Mouse (Mus musculus) erythroblast, embryonic 14.5 days (primary cell): ENCODE results near the gene Dlg5. TPM values are rescaled to one million over a fixed set of nuclear protein-coding genes. Genes with fewer than 3 reads are reported as not detected.
A peak's percentile ranks its signal among the peaks of the same experiment; 100 is the strongest.

ENCODE experiments used
- H3K27me3 ChIP-seq: 2 replicates; pipeline ENCODE4 v1.6.1; 2012; ENCODE audit warnings: inconsistent platforms; ENCODE audit not compliant: control insufficient read depth
- H3K36me3 ChIP-seq: 2 replicates; pipeline ENCODE4 v1.6.1; 2012; ENCODE audit warnings: mild to moderate bottlenecking, inconsistent platforms; ENCODE audit not compliant: control insufficient read depth
- H3K4me1 ChIP-seq: 2 replicates; pipeline ENCODE4 v1.6.1; 2012; ENCODE audit warnings: inconsistent platforms; ENCODE audit not compliant: control insufficient read depth
- H3K4me3 ChIP-seq: replicated peaks from 2 replicates; pipeline ENCODE3; 2012; ENCODE audit warnings: moderate library complexity, mild to moderate bottlenecking, inconsistent platforms
- H3K9me3 ChIP-seq: 2 replicates; pipeline ENCODE4 v1.6.1; 2012; ENCODE audit warnings: low read length, inconsistent platforms, mixed read lengths; ENCODE audit not compliant: control insufficient read depth
- GATA1 ChIP-seq: IDR thresholded peaks from 2 replicates; pipeline ENCODE4 v1.6.1; 2012; ENCODE audit warnings: low read length, inconsistent platforms, mixed read lengths
- TAL1 ChIP-seq: IDR thresholded peaks from 3 replicates; pipeline ENCODE4 v1.6.1; 2012; ENCODE audit warnings: low read length, inconsistent platforms, mixed read lengths
- polyA plus RNA-seq: library from polyadenylated mRNA; stranded (reverse); fragments of >175 nt; gene quantifications from 2 replicates; pipeline ENCODE4 v1.2.3, GENCODE M21; 2012

Dlg5 gene
- polyA plus RNA-seq, 1 experiment, result 0.03 TPM

DNA sequence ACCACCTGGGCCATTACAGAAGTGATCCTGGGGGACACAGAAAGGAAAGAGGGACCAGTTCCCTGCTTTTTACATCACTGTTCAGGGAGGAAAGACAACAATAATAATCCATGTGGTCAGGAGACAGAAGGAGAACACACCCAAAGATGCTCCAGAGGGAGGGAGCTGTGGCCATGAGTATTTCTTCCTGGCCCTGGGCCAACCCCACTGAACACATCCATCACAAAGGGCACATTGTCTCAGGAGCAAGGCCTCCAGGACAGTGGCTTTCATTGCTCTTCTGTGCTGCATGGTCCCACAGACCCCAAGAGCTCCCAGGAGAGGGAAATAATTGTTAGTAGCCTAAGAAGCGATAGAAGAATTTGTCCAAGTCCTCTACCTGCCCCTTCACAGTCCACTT, 23.9 kb upstream of the Dlg5 start:
- no peaks in the 10 kb centered on the region for H3K36me3 ChIP-seq
- H3K27me3 ChIP-seq, result no peaks in the 10 kb centered on the region
- no peak for TF ChIP-seq GATA1
- no peak for TF ChIP-seq TAL1
- no peaks in the 10 kb centered on the region for H3K9me3 ChIP-seq
- no peak overlapping the region for H3K4me3 ChIP-seq
- H3K4me1 ChIP-seq, result no peaks in the 10 kb centered on the region

DNA sequence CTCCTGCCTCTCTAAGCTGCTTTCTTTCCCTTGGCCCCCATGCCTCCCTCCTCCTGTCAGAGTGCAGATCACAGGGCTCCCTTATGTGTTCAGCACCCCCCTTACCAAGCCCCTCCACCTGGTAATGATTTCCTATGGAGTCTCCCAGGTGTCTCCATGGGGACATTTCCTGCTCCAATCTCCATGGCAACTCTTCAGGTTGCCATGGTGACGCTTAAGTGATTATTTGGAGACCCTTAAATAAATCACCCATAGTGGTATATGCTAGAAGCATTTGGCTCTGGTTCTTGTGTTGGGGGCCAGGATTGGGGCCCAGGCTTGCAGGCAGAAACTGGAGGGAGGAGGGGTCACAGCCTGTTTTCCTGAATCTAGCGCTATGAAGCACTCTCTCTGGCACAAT, 17.2 kb upstream of the Dlg5 start:
- no peaks in the 10 kb centered on the region for H3K4me1 ChIP-seq
- no peak overlapping the region for H3K4me3 ChIP-seq
- TF ChIP-seq GATA1 (no peak), TAL1 (no peak)
- no peaks in the 10 kb centered on the region for H3K27me3 ChIP-seq
- H3K36me3 ChIP-seq, result no peaks in the 10 kb centered on the region
- H3K9me3 ChIP-seq, result no peaks in the 10 kb centered on the region

GRCm38 (mm10) chr14:24262382-24262781, 16.7 kb upstream of the Dlg5 start:
- Histone ChIP-seq H3K9me3 (no peaks in the 10 kb centered on the region), H3K4me3 (no peak overlapping the region), H3K27me3 (no peaks in the 10 kb centered on the region), H3K36me3 (no peaks in the 10 kb centered on the region), H3K4me1 (no peaks in the 10 kb centered on the region)
- TF ChIP-seq TAL1 (no peak), GATA1 (no peak)

- Histone ChIP-seq H3K36me3 (no peaks in the 10 kb centered on the region), H3K4me1 (no peaks in the 10 kb centered on the region), H3K9me3 (no peaks in the 10 kb centered on the region), H3K27me3 (no peaks in the 10 kb centered on the region), H3K4me3 (no peak overlapping the region)
- TF ChIP-seq TAL1 (no peak), GATA1 (no peak)
Measured at GRCm38 (mm10) chr14:24260391-24260790, 14.7 kb upstream of the Dlg5 start.

GRCm38 (mm10) chr14:24255956-24256355, 10.2 kb upstream of the Dlg5 start:
- Histone ChIP-seq H3K4me1 (no peaks in the 10 kb centered on the region), H3K4me3 (no peak overlapping the region), H3K27me3 (no peaks in the 10 kb centered on the region), H3K9me3 (no peaks in the 10 kb centered on the region), H3K36me3 (no peaks in the 10 kb centered on the region)
- TF ChIP-seq TAL1, result no peak
- no peak for TF ChIP-seq GATA1

DNA sequence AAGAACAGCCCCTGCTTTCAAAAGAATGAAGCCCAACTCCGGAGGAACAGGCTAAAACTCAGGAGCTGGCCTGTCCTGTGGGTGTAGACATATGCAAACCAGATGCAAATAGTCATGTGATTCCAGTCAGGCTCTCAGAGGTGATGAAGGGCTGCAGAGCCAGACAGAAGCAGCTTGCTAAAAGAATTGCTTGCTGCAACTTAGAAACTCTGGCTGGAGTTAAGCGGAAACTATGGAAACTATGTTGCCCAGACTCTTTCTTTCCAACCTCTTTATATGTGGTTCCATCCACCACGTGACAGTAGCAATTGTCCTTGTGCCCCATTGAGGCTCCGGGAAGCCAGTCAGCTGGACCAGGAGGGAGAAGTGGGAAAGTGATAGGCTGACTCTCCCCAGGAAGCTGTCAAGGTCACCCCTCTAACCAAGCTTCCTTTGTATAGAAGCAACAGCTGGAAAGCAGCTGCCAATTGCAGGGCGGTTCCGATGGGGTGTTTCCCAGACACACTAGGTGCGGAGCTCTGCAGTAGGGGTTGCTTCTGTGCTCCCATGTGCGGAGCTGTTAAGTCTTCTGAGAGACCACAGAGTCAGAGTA, 8.0 kb upstream of the Dlg5 start:
- Histone ChIP-seq H3K27me3 (peaks cover 3% of the 10 kb centered on the region; the same call in 1 of the 2 replicates), H3K4me3 (no peak overlapping the region), H3K9me3 (no peaks in the 10 kb centered on the region), H3K4me1 (no peaks in the 10 kb centered on the region), H3K36me3 (no peaks in the 10 kb centered on the region)
- TF ChIP-seq GATA1, result no peak
- TF ChIP-seq TAL1, result no peak

- Histone ChIP-seq H3K9me3 (no peaks in the 10 kb centered on the region), H3K4me1 (no peaks in the 10 kb centered on the region), H3K27me3 (peaks cover 25% of the 10 kb centered on the region), H3K4me3 (no peak overlapping the region), H3K36me3 (no peaks in the 10 kb centered on the region)
- TF ChIP-seq TAL1, result no peak
- TF ChIP-seq GATA1, result no peak
Measured at GRCm38 (mm10) chr14:24251326-24251725, 5.6 kb upstream of the Dlg5 start.

DNA sequence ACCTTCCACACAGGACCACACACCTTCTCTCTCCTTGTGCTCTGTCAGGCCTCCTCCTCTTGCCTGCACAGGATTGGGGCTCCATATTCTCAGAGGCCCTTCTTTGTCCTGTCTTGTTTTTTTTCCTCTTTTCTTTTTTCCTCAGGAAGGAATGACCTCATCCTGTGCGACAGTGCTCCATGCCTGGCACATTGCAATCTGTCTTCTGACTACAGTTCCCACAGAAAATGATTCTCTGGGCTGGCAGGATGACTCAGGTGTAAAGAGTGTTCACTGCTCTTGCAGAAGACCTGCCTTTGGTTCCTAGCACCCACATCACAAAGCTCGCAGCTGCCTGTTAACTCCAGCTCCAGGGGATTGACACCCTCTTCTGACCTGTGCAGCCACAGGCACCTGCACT, 4.2 kb upstream of the Dlg5 start:
- Histone ChIP-seq H3K36me3 (no peaks in the 10 kb centered on the region), H3K4me1 (peaks cover 3% of the 10 kb centered on the region), H3K4me3 (no peak overlapping the region), H3K9me3 (peaks cover 3% of the 10 kb centered on the region; the same call in 1 of the 2 replicates), H3K27me3 (peaks cover 39% of the 10 kb centered on the region)
- no peak for TF ChIP-seq GATA1
- no peak for TF ChIP-seq TAL1

- H3K27me3 ChIP-seq, result peaks cover 75% of the 10 kb centered on the region
- peak overlapping the region; percentile 58 for H3K4me3 ChIP-seq
- H3K9me3 ChIP-seq, result peaks cover 5% of the 10 kb centered on the region; the same call in 1 of the 2 replicates
- TF ChIP-seq GATA1 (no peak), TAL1 (no peak)
- H3K36me3 ChIP-seq, result no peaks in the 10 kb centered on the region
- peaks cover 5% of the 10 kb centered on the region for H3K4me1 ChIP-seq
Measured at GRCm38 (mm10) chr14:24244330-24245176, 1.2 kb downstream of the Dlg5 start.
